Mouse (Mus musculus) bone marrow macrophage, adult 2 months (primary cell): ENCODE results near the gene Siae. TPM values are rescaled to one million over a fixed set of nuclear protein-coding genes. Genes with fewer than 3 reads are reported as not detected.
A peak's percentile ranks its signal among the peaks of the same experiment; 100 is the strongest.

ENCODE experiments used
- H3K27ac ChIP-seq: 2 replicates; pipeline ENCODE4 v1.5.1; 2012; ENCODE audit warnings: low read depth, low read length; ENCODE audit not compliant: insufficient read depth
- H3K4me1 ChIP-seq: 2 replicates; pipeline ENCODE4 v1.6.1; 2012; ENCODE audit warnings: low read length; ENCODE audit not compliant: control insufficient read depth, insufficient read depth
- H3K4me3 ChIP-seq: 2 replicates; pipeline ENCODE4 v1.5.1; 2012; ENCODE audit warnings: mild to moderate bottlenecking, low read length, moderate library complexity; ENCODE audit not compliant: insufficient read depth
- CTCF ChIP-seq: IDR thresholded peaks from 2 replicates; pipeline ENCODE4 v1.5.1; 2012; ENCODE audit warnings: low read depth, mild to moderate bottlenecking, low read length, moderate library complexity
- POLR2A ChIP-seq: IDR thresholded peaks from 2 replicates; pipeline ENCODE4 v1.6.1; 2012; ENCODE audit warnings: mild to moderate bottlenecking, low read depth, low read length, borderline replicate concordance
- polyA plus RNA-seq: library from polyadenylated mRNA; stranded (reverse); fragments of >200 nt; gene quantifications from 2 replicates; pipeline ENCODE4 v1.2.4, GENCODE M21; 2012; ENCODE audit not compliant: missing spikeins, insufficient read depth, insufficient read length

The Siae gene
- polyA plus RNA-seq, 1 experiment: 31.5 TPM

DNA sequence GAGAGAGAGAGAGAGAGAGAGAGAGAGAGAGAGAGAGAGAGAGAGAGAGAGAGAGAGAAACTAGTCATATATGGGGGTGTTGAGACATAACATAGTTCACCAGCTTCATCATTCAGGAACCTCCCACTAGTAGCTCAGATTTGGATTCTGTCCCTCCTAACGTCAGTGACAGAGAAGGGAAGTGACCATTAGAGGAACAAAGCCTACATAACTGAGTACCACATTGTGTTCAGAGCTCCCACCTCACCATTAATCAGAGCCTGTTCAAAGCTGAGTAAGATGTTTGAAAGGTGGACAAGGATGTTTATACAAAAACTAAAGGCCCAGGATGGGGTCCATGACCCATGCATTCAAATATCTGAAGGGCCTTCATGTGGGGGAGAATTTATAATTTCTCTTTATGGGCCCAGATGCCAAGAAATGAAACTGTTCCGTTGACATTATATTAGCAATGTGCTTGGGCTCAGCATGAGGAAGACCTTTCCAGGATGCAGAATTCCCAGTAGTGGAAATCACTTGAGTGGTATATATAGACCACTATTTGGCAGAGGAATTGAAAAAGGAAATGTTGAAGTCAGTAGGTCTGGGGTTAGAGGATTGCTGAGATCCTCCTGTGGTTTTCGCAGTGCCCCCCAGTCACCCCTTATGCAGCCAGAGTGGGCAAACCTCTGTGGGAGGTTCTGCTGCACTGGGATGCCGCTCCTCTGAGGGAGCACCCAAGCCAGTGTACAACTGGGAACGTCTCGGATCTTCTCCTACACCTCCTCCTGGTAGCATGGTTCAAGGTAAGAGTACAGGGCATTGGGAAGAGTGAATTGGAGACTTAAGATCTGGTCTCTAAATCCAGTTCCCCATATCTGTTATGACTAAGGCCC, 14.6 kb upstream of the Siae start:
- H3K4me3 ChIP-seq: no peak overlapping the region
- TF ChIP-seq CTCF (no peak), POLR2A (no peak)
- no peak overlapping the region for H3K27ac ChIP-seq
- H3K4me1 ChIP-seq: peaks cover 11% of the 10 kb centered on the region

DNA sequence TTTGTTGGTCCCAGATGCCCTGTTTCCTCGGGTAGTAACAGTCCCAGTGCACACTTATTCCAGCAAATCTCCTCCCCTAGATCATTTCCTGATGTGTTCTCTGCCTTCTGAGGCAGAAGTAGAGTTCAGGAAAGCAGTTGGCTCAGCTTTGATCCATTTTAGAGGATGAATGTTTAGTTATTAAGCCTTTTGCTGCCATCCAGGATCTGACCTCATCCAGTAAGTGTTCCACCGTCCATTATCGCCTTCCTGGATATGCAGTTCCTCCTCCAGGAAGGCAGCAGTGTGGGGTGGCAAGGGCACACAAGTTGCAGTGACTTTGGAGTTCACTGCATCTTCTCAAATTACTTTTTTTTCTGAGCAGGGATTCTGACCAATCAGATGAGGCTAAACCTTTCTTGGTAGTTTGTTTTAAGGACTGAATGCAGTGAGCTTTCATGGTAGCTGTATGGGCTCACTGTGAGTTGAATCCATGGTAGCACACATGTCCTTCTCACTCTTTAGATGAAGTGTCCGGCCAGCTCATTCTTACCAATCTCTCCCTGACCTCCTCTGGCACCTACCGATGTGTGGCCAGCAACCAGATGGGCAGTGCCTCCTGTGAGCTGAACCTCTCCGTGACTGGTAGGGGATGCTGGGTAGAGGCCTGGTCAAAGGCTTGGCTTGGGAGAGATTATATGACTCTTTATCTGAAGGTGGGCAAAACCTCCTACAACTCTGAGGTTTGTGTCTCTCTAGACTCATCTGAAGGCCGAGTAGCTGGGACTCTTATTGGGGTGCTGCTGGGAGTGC, 13.5 kb upstream of the Siae start:
- peaks cover 11% of the 10 kb centered on the region for H3K4me1 ChIP-seq
- no peak for TF ChIP-seq CTCF
- no peak for TF ChIP-seq POLR2A
- H3K27ac ChIP-seq: no peak overlapping the region
- no peak overlapping the region for H3K4me3 ChIP-seq

DNA sequence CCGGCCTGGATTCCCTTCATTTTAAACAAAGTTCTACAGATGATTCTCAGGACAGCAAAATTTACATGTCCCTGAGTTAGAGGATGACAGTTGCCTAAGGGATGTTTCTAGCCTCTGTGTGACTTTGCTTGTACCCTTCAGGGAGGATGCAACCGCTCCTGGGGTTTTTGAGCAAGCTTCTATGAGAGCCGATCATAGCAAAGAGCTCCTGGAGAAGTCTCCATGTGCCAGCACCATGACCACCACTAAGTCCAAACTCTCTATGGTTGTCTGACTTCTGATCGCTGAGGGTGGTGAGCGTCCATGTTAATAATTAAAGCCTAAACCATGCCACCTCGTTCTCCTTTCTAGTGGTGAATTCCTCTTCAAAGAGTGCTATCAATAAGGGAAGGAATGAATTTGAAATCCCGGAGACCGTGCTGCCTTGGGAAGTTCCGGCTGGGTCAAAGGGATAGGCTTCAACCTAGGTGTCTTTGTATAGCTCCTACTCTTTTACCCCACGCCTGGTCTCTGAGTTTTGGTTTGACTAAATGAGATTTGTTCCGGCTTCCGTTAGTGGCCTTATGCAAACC, 11.5 kb upstream of the Siae start:
- H3K4me1 ChIP-seq: 0 out of 2 replicates have a peak, but pooled peaks cover 5% of the 10 kb centered on the region
- no peak for TF ChIP-seq CTCF
- H3K27ac ChIP-seq: no peak overlapping the region
- H3K4me3 ChIP-seq: no peak overlapping the region

DNA sequence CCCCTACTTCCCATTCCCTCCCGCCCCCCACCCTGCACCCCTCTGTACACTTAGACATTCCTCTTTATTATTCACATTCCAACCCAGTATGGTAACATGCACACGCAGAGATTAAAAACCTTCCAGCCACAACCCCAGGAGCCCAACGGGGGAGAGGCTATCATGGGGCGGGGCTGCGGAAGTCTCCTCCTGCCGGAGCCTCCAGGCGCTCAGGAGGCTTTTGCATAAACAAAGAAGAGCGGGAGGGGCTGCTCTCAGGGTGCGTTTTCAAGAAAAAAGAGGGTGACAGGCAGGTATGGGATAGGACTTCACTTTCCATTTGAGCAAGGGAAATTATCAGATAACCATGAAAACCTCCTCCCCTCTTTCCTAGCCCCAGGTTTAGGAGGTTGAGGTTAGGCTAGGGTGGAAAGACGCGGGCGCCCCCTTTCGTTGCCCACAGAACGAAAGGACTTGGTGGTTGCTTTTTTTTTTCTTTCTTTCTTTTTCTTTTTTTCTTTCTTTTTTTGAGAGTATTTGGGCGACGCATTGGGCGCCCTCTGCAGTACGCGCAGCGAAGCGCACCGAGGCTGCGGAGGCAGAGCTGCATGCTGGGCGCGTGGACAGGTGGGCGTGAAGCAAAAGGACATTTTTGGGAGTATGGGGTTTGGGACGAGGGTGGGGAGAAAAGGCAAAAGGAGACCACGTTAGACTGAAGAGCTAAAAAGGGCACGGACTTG, 10.9 kb upstream of the Siae start:
- Histone ChIP-seq H3K4me1 (0 out of 2 replicates have a peak, but pooled peaks cover 5% of the 10 kb centered on the region), H3K27ac (no peak overlapping the region)

DNA sequence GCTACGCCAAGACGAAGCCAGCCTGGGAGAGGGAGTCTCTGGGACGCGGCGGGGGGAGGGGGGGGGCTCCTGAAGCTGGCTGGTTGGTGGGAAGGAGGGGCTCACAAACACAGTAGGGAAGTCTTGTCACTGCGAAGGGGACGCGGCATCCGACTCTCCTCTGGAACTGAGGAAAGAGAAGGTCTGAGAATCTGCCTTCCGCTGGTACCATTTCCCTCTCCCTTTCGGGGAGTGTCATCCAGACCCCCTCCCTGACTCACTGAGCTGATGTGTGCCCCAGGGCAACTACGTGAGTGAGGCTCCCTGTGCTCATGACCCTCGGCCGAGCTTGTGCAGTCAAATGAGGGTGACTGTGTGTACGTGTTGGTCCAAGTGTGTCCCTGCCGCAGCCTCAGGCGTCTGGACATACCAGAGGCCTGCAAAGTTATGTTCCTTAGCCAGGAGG, 10.3 kb upstream of the Siae start:
- H3K4me3 ChIP-seq: peak overlapping the region; percentile 52
- TF ChIP-seq POLR2A (no peak), CTCF (no peak)
- no peak overlapping the region for H3K27ac ChIP-seq
- 0 out of 2 replicates have a peak, but pooled peaks cover 5% of the 10 kb centered on the region for H3K4me1 ChIP-seq

More for the DNA sequence above, 10.9 kb upstream of the Siae start:
- H3K4me3 ChIP-seq: peak overlapping the region; percentile 52
- no peak for TF ChIP-seq POLR2A
- peak; percentile 96 for TF ChIP-seq CTCF

DNA sequence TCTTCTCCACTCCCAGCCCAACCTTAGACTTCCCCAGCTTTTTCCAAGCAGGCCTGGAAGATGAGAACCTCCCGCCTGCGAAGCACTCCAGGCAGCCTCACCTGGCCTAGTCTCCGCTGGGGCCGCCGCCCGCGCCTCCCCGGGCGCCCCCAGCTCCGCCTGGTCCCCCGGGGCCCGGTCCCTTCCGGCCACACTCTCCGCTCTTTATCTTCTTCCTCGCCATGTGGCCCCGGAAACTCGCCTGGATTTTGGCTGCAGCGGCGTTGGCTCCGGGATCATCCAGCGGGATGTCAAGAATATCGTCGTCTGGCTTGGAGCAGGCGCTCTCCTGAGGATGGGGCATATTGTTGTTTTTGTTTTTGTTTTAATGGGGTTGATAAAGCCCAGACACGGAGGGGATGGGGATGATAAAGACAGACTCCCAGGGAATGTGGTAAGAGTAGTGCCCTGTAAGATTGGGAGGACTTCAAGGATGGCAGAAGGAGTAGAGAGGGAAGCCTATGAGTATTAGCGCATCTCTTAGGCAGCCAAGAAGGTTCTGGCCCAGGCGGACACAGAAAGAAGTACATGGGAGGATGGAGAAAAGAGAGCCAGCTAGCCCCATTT, 9.5 kb upstream of the Siae start:
- Histone ChIP-seq H3K4me1 (0 out of 2 replicates have a peak, but pooled peaks cover 3% of the 10 kb centered on the region), H3K27ac (no peak overlapping the region), H3K4me3 (no peak overlapping the region)
- TF ChIP-seq POLR2A (no peak), CTCF (no peak)

DNA sequence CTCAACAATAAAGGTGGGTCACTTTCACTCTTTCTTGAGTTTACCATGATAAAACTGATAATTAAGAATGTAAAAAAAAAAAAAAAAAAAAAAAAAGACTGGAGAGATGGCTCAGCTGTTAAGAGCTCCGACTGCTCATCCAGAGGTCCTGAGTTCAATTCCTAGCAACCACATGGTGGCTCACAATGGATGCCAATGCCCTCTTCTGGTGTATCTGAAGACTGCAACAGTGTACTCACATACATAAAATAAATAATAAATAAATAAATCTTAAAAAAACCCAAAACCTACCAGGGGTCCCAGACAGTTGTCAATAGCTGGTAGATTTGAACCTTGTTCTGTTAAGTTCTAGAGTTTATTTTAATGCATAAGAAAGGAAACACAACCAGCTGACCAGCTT, 8.6 kb upstream of the Siae start:
- no peak overlapping the region for H3K27ac ChIP-seq
- TF ChIP-seq POLR2A (no peak), CTCF (no peak)
- H3K4me1 ChIP-seq: 0 out of 2 replicates have a peak, but pooled peaks cover 1% of the 10 kb centered on the region
- no peak overlapping the region for H3K4me3 ChIP-seq

DNA sequence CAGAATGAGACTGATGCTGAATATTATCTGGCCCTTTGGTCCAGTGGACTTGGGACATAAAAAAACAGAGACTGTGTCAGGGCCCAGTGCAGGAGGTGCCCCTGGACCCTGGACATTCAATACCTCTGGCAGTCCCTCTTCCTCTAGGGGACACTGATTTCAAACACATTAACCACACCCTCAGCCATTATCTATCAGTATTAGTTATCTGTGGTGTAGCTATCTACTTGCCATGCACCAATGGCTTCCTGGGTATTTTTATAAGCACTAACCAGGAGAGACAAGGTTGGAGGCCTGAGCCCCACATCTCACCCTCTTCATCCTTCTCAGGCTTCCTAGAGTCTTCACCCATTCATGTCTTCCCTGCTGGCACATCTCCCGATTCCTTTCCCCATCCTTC, 5.1 kb upstream of the Siae start:
- no peak for TF ChIP-seq POLR2A
- no peak for TF ChIP-seq CTCF

DNA sequence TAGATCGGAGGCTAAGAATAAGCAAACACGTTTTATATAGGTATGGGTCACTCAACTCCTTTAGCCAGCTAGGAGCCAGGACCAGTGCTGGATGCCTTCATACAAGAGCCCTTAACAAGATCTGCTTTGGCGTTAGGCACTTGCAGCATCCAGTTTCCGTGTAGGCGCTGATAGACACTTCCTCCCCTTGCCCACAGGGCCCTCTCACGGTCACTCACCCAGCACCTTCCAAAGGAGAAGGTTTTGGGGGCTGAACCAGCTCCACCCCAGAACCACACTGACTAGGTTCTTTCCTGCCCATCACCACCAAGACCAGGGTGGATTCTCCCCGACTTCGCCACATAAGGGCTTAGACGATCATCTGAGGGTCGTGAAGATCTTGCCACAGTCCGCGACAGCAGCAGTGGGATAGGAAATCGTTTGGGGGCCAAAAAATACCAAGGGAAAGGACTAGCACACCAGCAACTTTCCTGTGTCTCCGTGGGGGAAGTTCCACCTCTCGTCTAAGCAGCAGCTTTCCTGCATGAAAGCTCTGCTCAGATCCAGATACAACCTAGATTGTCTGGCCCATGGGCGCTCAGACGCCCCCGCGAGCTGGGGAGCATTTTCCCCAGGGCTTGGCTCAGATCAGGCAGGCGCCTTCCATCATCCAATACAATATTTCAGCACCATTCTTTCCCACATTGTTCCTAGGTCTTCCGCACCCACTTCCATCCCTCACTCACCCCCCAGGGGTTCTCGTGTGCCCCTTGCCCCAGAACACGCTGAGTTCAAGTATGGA, 3.6 kb upstream of the Siae start:
- 0 out of 2 replicates have a peak, but pooled peaks cover 2% of the 10 kb centered on the region for H3K4me1 ChIP-seq
- no peak overlapping the region for H3K27ac ChIP-seq
- H3K4me3 ChIP-seq: peak overlapping the region; percentile 34
- no peak for TF ChIP-seq POLR2A

More for the DNA sequence above, 5.1 kb upstream of the Siae start:
- 0 out of 2 replicates have a peak, but pooled peaks cover 2% of the 10 kb centered on the region for H3K4me1 ChIP-seq
- H3K4me3 ChIP-seq: no peak overlapping the region
- no peak overlapping the region for H3K27ac ChIP-seq
